Mouse (Mus musculus) heart, embryonic 12.5 days (tissue): ENCODE data around the gene Swi5. TPM values are rescaled to one million over a fixed set of nuclear protein-coding genes. Genes with fewer than 3 reads are reported as not detected.

ENCODE experiments used
- ATAC-seq: fragments of 200-750 bp; cut with Nextera tagmentation; 2 replicates; pipeline ENCODE4 v1.8.0; 2017; ENCODE audit warnings: moderate TSS enrichment, moderate library complexity; ENCODE audit not compliant: insufficient number of reproducible peaks, low FRiP score
- H3K27ac ChIP-seq: fragments of 300-500 bp; sonication (generic); 2 replicates; pipeline ENCODE4 v1.5.1; 2016; ENCODE audit warnings: mild to moderate bottlenecking, moderate library complexity; ENCODE audit not compliant: poor library complexity, severe bottlenecking
- H3K27me3 ChIP-seq: fragments of 300-500 bp; sonication (generic); replicated peaks from 2 replicates; pipeline ENCODE4 v1.6.1; 2016; ENCODE audit warnings: mild to moderate bottlenecking, moderate library complexity
- H3K36me3 ChIP-seq: fragments of 300-500 bp; sonication (generic); 2 replicates; pipeline ENCODE4 v1.6.1; 2016; ENCODE audit warnings: mild to moderate bottlenecking, moderate library complexity
- H3K4me1 ChIP-seq: fragments of 300-500 bp; sonication (generic); replicated peaks from 2 replicates; pipeline ENCODE4 v1.6.1; 2016; ENCODE audit warnings: mild to moderate bottlenecking
- H3K4me2 ChIP-seq: fragments of 300-500 bp; sonication (generic); 2 replicates; pipeline ENCODE4 v1.6.1; 2016; ENCODE audit warnings: mild to moderate bottlenecking, moderate library complexity
- H3K4me3 ChIP-seq: fragments of 300-500 bp; sonication (generic); 2 replicates; pipeline ENCODE4 v1.5.1; 2016; ENCODE audit warnings: mild to moderate bottlenecking
- H3K9ac ChIP-seq: fragments of 300-500 bp; sonication (generic); 2 replicates; pipeline ENCODE4 v1.6.1; 2016; ENCODE audit warnings: mild to moderate bottlenecking, moderate library complexity
- H3K9me3 ChIP-seq: fragments of 300-500 bp; sonication (generic); replicated peaks from 2 replicates; pipeline ENCODE4 v1.6.1; 2016; ENCODE audit warnings: mild to moderate bottlenecking, moderate library complexity
- WGBS: fragments of 180-500 bp; shearing (Covaris S2); methylation state at CpG from one replicate; pipeline ENCODE4 v1.1.7; 2016; 5-methylcytosine and 5-hydroxymethylcytosine counted together
- polyA plus RNA-seq: library from polyadenylated mRNA; unstranded; fragments of >200 nt; fragmentation: Nextera tagmentation; extraction: Ambion mirVana; gene quantifications from 2 replicates; pipeline ENCODE4 v1.2.1, GENCODE M21; 2016

Swi5 gene
- polyA plus RNA-seq, 1 experiment from 2014 or later: 317 TPM

DNA sequence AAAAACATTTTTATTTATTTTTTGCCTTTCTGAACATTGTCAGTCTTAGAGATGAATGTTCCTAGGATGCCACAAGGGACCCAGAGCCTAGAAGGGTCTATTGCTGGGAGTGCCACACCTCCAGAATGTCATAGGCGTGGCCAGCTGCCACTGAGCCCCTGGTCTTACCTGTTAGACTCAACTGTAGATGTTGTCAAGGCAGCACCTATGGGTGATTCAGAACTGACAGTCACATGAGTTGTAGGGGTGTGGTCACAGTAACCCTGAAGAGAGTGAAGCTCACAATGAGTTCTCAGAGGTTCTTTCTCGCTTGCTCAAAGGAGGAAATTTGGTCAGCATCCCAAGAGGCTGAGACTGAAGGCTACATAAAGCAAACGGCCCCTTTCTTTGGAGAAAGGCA lies 7.4 kb upstream of the Swi5 start:
- 77% methylated on average over 3 of the region's 3 CpGs for WGBS
- ATAC-seq: no peak
- peaks cover 73% of the 10 kb centered on the region for H3K36me3 ChIP-seq

GRCm38 (mm10) chr2:32294348-32294747 lies 6.5 kb upstream of the Swi5 start:
- WGBS: 82% methylated on average over 8 of the region's 8 CpGs
- H3K4me1 ChIP-seq: peaks cover 13% of the 10 kb centered on the region
- H3K9me3 ChIP-seq: no peaks in the 10 kb centered on the region
- no peak overlapping the region for H3K4me3 ChIP-seq
- peaks cover 64% of the 10 kb centered on the region for H3K36me3 ChIP-seq
- H3K4me2 ChIP-seq: no peak overlapping the region
- 0 out of 2 replicates have a peak, but pooled peaks have one; percentile 15 for ATAC-seq
- H3K9ac ChIP-seq: 0 out of 2 replicates have a peak overlapping the region, but pooled peaks have one; percentile 11
- no peak overlapping the region for H3K27ac ChIP-seq
- H3K27me3 ChIP-seq: no peaks in the 10 kb centered on the region

More for the DNA sequence above, 7.4 kb upstream of the Swi5 start:
- peaks cover 10% of the 10 kb centered on the region for H3K4me1 ChIP-seq
- H3K27ac ChIP-seq: no peak overlapping the region
- no peak overlapping the region for H3K4me3 ChIP-seq
- no peak overlapping the region for H3K4me2 ChIP-seq
- H3K9me3 ChIP-seq: no peaks in the 10 kb centered on the region
- H3K9ac ChIP-seq: no peak overlapping the region
- H3K27me3 ChIP-seq: no peaks in the 10 kb centered on the region

- peak overlapping the region; percentile 90 for H3K4me2 ChIP-seq
Observed at GRCm38 (mm10) chr2:32289578-32289977, 1.7 kb upstream of the Swi5 start.

GRCm38 (mm10) chr2:32288371-32288931 lies 576 bp upstream of the Swi5 start:
- H3K4me1 ChIP-seq: peaks cover 21% of the 10 kb centered on the region
- WGBS: under 1% methylated on average over 28 of the region's 29 CpGs
- H3K4me3 ChIP-seq: peak overlapping the region; percentile 66
- peak overlapping the region; percentile 85 for H3K9ac ChIP-seq
- H3K9me3 ChIP-seq: no peaks in the 10 kb centered on the region
- no peaks in the 10 kb centered on the region for H3K27me3 ChIP-seq
- H3K4me2 ChIP-seq: peak overlapping the region; percentile 90
- ATAC-seq: peak; percentile 56
- H3K27ac ChIP-seq: peak overlapping the region; percentile 69
- peaks cover 37% of the 10 kb centered on the region for H3K36me3 ChIP-seq

More at GRCm38 (mm10) chr2:32289578-32289977, 1.7 kb upstream of the Swi5 start:
- Histone ChIP-seq H3K27me3 (no peaks in the 10 kb centered on the region), H3K9ac (peak overlapping the region; percentile 85; the same call in 1 of the 2 replicates), H3K9me3 (no peaks in the 10 kb centered on the region), H3K36me3 (peaks cover 32% of the 10 kb centered on the region), H3K27ac (no peak overlapping the region), H3K4me1 (peaks cover 27% of the 10 kb centered on the region), H3K4me3 (peak overlapping the region; percentile 66)
- no peak for ATAC-seq

- peak within 1 kb of the TSS; percentile 90 for H3K4me2 ChIP-seq
- 1% methylated on average over 23 of the region's 23 CpGs for WGBS
- peaks cover 21% of the 10 kb centered on the region for H3K4me1 ChIP-seq
- H3K4me3 ChIP-seq: peak within 1 kb of the TSS; percentile 66
- H3K27me3 ChIP-seq: no peaks in the 10 kb centered on the region
- peak within 1 kb of the TSS; percentile 96 for H3K9ac ChIP-seq
- ATAC-seq: peak; percentile 26
- peaks cover 31% of the 10 kb centered on the region for H3K36me3 ChIP-seq
- H3K27ac ChIP-seq: peak within 1 kb of the TSS; percentile 69
- H3K9me3 ChIP-seq: no peaks in the 10 kb centered on the region
Observed at GRCm38 (mm10) chr2:32287334-32287840, 488 bp downstream of the Swi5 start, which contains the start of gene Golga2. TSS of gene Golga2 (plus strand) at chr2:32287384.

DNA sequence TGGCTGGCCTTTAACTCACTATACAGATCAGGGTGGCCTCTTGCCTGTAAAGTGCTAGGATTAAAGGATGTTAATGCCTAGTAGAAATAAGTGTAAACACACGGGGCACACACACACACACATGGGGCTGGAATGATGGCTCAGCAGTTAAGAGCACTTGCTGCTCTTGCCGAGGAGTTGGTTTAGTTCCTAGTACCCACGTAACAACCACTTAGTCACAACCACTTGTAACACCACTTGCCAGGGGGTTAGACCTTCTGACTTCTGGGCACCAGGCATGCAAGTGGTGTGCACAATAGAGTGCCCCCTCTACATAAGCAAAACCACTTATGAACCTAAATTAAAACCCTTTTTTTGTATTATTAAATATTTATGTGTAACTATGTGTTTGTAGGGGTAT lies 3.9 kb downstream of the Swi5 start:
- peaks cover 11% of the 10 kb centered on the region for H3K4me1 ChIP-seq
- 88% methylated on average over 3 of the region's 3 CpGs for WGBS
- no peaks in the 10 kb centered on the region for H3K27me3 ChIP-seq
- no peak overlapping the region for H3K4me3 ChIP-seq
- no peak overlapping the region for H3K4me2 ChIP-seq
- no peaks in the 10 kb centered on the region for H3K9me3 ChIP-seq
- ATAC-seq: no peak
- H3K9ac ChIP-seq: no peak overlapping the region
- no peak overlapping the region for H3K27ac ChIP-seq
- H3K36me3 ChIP-seq: peaks cover 56% of the 10 kb centered on the region

DNA sequence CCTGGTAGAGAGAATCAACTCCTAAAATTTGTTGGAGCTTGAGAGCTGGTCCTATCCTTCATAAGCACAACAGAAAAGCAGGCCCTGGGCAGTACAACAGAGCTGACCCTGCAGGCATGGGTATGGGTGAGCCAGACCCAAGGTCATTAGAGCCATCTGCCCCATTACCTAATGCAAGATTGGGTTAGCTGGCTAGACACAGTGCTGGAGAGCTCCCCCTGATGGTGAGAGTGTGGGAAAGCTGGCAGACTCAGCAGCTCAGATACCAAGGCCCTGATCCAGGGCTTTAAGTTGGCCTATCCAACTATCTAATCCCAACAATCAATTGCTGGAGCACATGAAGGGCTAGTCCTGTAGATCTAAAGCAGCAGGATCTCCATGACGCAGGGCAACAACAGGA lies 5.1 kb downstream of the Swi5 start:
- ATAC-seq: no peak
- H3K4me2 ChIP-seq: no peak overlapping the region
- H3K4me1 ChIP-seq: peaks cover 8% of the 10 kb centered on the region
- H3K36me3 ChIP-seq: peaks cover 68% of the 10 kb centered on the region
- H3K9ac ChIP-seq: no peak overlapping the region
- no peak overlapping the region for H3K4me3 ChIP-seq
- H3K27me3 ChIP-seq: no peaks in the 10 kb centered on the region
- no peak overlapping the region for H3K27ac ChIP-seq
- 74% methylated on average over 1 of the region's 1 CpGs for WGBS
- no peaks in the 10 kb centered on the region for H3K9me3 ChIP-seq

DNA sequence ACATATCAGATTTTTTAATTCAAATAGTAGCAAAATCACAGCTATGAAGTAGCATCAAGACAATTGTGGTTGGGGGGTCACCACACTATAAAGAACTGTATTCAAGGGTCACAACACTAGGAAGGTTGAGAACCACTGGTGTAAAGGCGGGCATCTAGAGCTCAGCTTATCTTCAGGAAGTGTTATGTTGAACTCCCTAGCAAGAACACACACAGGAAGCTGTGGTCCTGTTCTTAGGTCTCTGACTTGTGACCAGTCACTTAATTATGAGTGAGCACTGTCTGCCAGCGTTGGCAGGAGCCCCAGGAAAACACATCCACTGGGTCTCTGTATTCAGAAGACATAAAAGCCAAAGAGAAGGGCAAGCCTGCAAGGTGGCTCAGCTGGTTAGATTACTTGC lies 5.6 kb downstream of the Swi5 start:
- H3K4me3 ChIP-seq: no peak overlapping the region
- peaks cover 71% of the 10 kb centered on the region for H3K36me3 ChIP-seq
- H3K27me3 ChIP-seq: no peaks in the 10 kb centered on the region
- H3K9ac ChIP-seq: no peak overlapping the region
- no peaks in the 10 kb centered on the region for H3K9me3 ChIP-seq
- no peak for ATAC-seq
- 66% methylated on average over 2 of the region's 2 CpGs for WGBS
- no peak overlapping the region for H3K27ac ChIP-seq
- H3K4me2 ChIP-seq: no peak overlapping the region
- H3K4me1 ChIP-seq: peaks cover 8% of the 10 kb centered on the region

DNA sequence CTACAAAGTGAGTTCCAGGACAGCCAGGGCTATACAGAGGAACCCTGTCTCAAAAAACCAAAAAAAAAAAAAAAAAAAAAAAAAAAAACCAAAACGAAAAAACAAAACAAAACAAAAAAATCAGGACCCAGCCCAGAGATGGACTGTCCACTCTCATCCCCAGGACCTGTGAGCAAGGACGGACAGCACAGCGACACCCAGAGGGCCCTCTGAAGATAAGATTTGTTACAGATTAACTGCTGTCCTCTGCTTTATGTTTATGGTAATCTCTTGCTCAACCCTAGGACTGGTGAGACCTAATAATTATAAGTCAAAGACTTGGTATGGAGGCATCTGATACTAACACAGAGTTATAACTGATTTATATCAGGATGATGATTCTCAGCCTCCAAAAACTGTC lies 12.1 kb downstream of the Swi5 start:
- H3K27ac ChIP-seq: no peak overlapping the region
- no peaks in the 10 kb centered on the region for H3K27me3 ChIP-seq
- no peak for ATAC-seq
- no peak overlapping the region for H3K4me2 ChIP-seq
- H3K9ac ChIP-seq: no peak overlapping the region
- H3K9me3 ChIP-seq: no peaks in the 10 kb centered on the region
- H3K4me3 ChIP-seq: no peak overlapping the region
- 64% methylated on average over 3 of the region's 3 CpGs for WGBS
- H3K4me1 ChIP-seq: no peaks in the 10 kb centered on the region
- peaks cover 34% of the 10 kb centered on the region for H3K36me3 ChIP-seq

DNA sequence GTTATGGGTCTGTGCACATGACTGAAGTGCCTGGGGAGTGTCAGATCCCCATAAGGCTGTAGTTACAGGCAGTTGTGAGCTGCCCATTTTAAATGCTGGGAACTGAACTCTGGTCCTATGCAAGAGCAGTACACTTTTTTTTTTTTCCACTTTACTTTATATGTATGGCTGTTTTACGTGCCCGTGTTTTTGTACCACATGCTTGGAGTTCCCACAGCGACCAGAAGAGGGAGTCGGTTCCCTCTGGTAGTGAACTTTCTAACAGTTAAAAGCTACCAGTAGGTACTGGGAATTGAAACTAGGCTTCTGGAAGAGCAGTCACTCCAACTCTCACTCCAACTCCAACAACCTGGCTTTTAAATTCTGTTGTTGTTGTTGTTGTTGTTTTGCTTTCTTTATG lies 27.2 kb downstream of the Swi5 start:
- no peaks in the 10 kb centered on the region for H3K27me3 ChIP-seq
- ATAC-seq: no peak
- H3K4me2 ChIP-seq: no peak overlapping the region
- H3K4me1 ChIP-seq: peaks cover 12% of the 10 kb centered on the region
- WGBS: 25% methylated on average over 4 of the region's 4 CpGs
- peak overlapping the region; percentile 78; the same call in 1 of the 2 replicates for H3K4me3 ChIP-seq
- no peak overlapping the region for H3K9ac ChIP-seq
- H3K9me3 ChIP-seq: no peaks in the 10 kb centered on the region
- H3K27ac ChIP-seq: no peak overlapping the region
- H3K36me3 ChIP-seq: peaks cover 27% of the 10 kb centered on the region

- H3K4me2 ChIP-seq: peak within 1 kb of the TSS; percentile 89
- H3K4me1 ChIP-seq: peaks cover 12% of the 10 kb centered on the region
- peaks cover 30% of the 10 kb centered on the region for H3K36me3 ChIP-seq
- H3K4me3 ChIP-seq: peak within 1 kb of the TSS; percentile 78
- H3K9ac ChIP-seq: peak within 1 kb of the TSS; percentile 88
- H3K9me3 ChIP-seq: no peaks in the 10 kb centered on the region
- WGBS: 1% methylated on average over 59 of the region's 59 CpGs
- H3K27me3 ChIP-seq: no peaks in the 10 kb centered on the region
- H3K27ac ChIP-seq: peak within 1 kb of the TSS; percentile 31
- ATAC-seq: peak; percentile 93
Observed at GRCm38 (mm10) chr2:32259657-32260417, 28.0 kb downstream of the Swi5 start, which contains the start of gene Uck1. TSS of gene Uck1 (minus strand) at chr2:32260159.
